Mouse (Mus musculus) T-helper 2 cell (primary cell): ENCODE measurements around the gene Evl.

Experiments used
- in situ Hi-C: fragments of 300-600 bp; cut with MboI, MseI; formaldehyde crosslinking; loops from one replicate; pipeline ENCODE4 v1.15.1; 2025; ENCODE audit warnings: high pct_unique_total_duplicates

Gene Evl

GRCm38 (mm10) chr12:108591586-108591985, 37.1 kb downstream of the Evl start:
- in situ Hi-C loops = no loop called here

DNA sequence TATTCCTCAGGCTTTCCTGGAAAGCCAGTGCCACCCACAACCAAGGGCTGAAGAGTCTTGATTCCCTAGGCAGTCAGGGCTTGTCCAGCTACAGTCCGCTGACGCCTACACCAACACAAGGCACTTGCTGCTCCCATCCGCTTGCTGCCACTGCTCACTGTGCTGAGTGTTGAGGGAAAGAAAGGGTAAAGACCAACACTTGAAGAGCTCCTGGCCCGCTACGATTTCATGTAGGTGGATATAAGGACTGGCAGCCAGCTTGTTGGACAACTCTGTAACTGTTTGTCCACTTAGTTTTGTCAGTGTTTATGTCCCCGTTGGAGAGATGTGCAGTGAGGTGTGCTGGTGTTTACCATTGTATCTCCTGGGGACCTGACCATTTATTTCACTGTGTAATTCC, 38.3 kb downstream of the Evl start:
- in situ Hi-C loops = no loop called here

- in situ Hi-C loops = no loop called here
These were observed 46.3 kb downstream of the Evl start for GRCm38 (mm10) chr12:108600864-108601263.

DNA sequence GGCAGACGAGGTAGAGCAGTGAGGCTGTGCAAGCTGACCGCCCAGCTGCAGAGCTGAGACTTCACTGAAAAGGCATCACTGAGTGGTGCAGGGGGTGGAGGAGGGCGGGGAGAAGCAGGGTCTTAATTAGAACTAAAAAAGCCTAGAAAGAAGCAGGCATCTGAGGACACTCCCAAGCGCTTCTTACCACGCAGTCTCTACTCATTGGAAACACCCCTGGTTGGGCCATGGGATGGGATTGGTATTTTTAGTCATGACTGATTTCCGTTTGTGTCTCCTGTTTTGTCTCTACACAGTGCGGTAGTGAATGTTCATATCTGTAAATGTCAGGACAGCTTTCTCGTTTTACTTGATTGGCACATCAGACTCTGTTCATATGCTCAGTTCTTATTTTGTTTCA, 46.8 kb downstream of the Evl start:
- in situ Hi-C loops = no loop called here

DNA sequence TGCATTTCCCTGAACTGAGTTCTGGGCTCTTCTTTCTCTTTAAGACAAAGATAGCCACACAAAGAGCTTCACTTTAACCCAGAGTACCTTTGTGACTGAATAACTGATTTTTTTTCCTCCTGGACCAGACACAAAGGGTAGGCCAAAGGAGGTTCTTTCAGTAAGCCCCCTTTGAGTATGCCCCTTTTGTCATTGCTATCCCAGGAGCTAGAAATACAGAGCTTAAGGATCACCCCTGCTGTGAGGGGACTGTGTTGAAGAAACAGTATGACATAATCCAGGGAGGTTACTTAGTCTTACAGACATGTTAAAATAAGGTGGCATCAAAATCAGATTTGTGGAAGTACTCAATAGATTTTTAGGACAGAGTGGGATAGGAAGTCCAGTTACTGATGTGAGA, 50.0 kb downstream of the Evl start:
- in situ Hi-C loops = no loop called here

DNA sequence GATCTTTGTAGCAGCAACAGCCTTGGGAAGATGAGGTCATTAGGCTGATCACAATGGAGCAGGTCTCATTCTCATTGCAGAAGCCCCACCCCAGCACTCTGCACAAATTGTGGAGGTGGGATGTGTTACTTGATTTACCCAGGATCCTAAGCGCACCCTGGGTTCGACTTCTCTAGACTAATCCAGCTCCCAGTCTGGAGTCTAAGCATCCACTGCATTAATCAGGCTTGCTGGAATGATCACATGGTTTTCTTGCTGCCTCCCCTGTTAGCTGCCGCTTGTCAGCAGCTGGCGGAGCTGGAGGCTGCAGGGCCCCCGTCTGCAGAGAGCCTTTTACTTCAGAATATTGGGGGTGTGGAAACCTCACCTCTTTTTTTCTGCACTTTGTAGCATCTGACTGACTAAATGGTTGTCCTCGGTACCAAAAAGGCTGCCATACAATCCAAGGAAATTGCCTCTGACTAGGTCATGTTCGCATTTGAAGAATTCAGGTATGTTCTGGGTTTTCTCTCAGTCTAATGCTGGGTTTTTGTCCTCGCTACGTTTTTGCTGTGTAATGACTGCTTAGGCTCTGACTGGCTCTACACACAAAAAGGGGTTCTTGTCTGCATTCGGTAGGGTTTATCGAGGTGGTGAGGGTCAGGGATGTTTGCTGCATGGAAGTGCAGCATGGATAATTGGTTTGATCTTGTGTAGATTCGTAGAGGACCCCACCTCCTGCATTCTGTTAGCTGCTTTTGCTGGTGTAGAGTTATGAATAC, 51.2 kb downstream of the Evl start:
- in situ Hi-C loops = no loop called here

- in situ Hi-C loops = no loop called here
These were observed 51.8 kb downstream of the Evl start for GRCm38 (mm10) chr12:108606321-108606720.

DNA sequence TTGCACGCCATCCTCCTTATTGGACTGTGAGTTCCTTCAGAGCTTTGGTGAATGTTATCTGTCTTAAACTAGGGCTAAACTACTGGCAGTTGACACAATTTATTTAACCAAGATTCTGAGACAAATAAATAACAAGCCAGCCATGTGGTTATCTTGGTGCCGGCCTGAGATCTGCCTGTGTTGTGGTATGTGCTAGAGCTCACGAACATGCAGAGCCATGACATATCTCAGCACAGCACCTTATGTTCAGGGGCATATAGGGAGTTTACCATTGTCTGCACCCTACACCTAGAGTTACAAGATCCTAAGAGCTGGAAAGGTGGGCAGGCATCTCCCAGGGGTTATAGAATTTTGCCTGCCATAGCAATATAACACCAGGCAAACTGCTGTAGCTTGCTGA, 54.9 kb downstream of the Evl start:
- in situ Hi-C loops = no loop called here

- in situ Hi-C loops = no loop called here
These were observed 55.7 kb downstream of the Evl start for GRCm38 (mm10) chr12:108610255-108610654.

- in situ Hi-C loops = no loop called here
These were observed 58.6 kb downstream of the Evl start for GRCm38 (mm10) chr12:108613081-108613480.

GRCm38 (mm10) chr12:108617511-108617910, 63.0 kb downstream of the Evl start:
- in situ Hi-C loops = loop anchor here (5.0 kb wide), 2 partner anchors 40 to 145 kb away; no protein-coding TSS in a partner anchor

GRCm38 (mm10) chr12:108619853-108620416, 65.4 kb downstream of the Evl start:
- in situ Hi-C loops = loop anchor here (5.0 kb wide), 2 partner anchors 37 to 142 kb away; no protein-coding TSS in a partner anchor

DNA sequence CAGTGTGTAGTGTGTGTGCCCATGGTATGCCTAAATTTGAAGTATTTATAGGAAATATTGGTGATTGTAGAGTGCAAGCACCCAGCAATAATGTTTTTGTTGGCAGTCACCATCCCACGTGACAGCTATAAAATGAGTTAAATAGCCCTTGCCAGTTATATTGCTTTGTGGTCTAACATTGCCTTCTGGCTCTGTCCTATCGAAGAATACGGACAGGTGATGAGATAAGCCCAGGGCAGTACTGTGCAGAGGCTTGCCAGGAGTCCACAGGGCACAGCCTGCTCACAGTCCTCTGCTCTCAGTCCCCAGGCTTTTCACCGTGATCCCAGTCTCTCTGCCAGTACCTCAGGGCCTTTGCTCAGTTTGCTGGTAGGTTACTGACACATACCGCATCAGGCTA, 67.9 kb downstream of the Evl start:
- in situ Hi-C loops = no loop called here

DNA sequence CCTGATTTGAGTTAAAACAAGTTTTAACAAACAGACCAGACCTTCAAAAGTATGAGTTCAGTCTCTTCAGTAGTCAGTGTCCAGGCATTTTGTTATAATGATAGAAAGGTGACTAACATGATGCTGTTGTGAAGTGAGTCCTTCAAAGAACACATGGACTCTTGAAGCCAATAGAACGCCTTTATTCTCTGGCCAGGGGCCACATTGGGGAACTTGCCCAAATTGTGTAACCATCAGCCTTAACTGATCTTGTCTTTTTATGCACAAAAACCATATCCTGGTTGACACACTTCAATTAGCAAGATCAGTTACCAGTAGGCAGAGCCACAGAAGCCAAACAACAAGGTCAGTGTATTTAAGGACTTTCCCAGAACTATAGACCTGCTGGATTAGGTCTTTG, 75.0 kb downstream of the Evl start:
- in situ Hi-C loops = loop anchor here (25.0 kb wide), 2 partner anchors 642 to 1858 kb away; no protein-coding TSS in a partner anchor

- in situ Hi-C loops = loop anchor here (25.0 kb wide), 2 partner anchors 644 to 1856 kb away; no protein-coding TSS in a partner anchor
These were observed 76.5 kb downstream of the Evl start for GRCm38 (mm10) chr12:108630741-108631688.

DNA sequence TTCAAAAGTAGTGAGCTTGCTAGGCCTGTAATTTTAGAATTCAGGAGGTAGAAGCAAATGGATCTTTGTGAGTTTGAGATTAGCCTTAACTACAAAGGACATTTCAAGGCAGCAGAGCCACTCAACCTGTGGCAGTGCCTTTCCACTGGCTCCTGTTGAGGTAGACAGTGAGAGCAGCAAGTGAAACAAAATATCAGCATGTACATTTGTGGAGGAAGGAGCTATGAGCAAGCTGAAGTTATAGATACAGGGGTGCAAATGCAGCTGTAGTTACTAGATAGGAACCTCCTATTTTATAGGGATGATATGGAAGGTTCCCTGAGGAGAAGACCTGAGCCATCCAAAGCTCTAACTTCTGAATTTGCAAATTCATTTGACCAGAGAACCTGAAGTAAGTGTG, 78.0 kb downstream of the Evl start:
- in situ Hi-C loops = loop anchor here (25.0 kb wide), 2 partner anchors 645 to 1855 kb away; no protein-coding TSS in a partner anchor

GRCm38 (mm10) chr12:108634031-108634430, 79.5 kb downstream of the Evl start:
- in situ Hi-C loops = loop anchor here (25.0 kb wide), 2 partner anchors 647 to 1853 kb away; no protein-coding TSS in a partner anchor

- in situ Hi-C loops = loop anchor here (25.0 kb wide), 2 partner anchors 648 to 1852 kb away; no protein-coding TSS in a partner anchor
These were observed 81.0 kb downstream of the Evl start for GRCm38 (mm10) chr12:108635501-108635900.

DNA sequence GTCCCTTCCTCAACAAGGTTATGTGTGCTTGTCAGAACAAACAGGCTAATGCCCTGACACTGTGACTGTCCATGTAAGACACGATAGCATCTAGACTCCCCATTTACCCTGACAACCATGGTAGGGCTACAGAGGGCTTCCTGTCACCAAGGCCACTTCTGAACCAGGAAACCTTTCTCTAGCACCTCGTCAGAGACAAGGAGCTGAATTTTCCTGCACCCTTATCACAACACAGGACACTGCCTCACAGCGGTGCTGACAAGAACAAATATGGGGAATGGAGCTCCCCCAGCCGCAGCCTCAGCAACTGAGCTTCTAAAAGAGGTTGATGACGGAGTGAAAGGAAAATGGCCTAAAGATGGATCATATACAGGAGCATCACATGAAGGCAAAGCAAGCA, 82.9 kb downstream of the Evl start:
- in situ Hi-C loops = loop anchor here (25.0 kb wide), 2 partner anchors 650 to 1850 kb away; no protein-coding TSS in a partner anchor

DNA sequence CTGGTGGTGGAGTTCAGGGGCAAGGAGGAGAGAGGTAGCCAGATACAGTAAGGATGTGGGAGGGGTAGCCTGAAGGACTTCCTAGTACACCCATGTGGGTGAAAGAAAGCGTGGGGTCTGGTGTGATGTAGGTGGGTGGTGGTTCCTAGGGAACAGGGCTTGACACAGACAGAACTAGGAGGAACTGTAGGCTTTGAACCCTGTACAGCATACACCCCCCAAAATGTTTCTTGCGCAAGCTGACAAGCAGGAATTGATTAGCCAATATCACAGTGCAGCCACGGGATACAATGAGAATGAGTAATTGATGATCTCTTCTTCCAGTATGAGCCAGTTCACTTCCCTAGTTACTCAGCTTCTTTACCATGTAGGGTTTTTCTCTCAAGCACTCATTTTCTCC, 84.6 kb downstream of the Evl start:
- in situ Hi-C loops = loop anchor here (25.0 kb wide), 2 partner anchors 652 to 1848 kb away; no protein-coding TSS in a partner anchor

DNA sequence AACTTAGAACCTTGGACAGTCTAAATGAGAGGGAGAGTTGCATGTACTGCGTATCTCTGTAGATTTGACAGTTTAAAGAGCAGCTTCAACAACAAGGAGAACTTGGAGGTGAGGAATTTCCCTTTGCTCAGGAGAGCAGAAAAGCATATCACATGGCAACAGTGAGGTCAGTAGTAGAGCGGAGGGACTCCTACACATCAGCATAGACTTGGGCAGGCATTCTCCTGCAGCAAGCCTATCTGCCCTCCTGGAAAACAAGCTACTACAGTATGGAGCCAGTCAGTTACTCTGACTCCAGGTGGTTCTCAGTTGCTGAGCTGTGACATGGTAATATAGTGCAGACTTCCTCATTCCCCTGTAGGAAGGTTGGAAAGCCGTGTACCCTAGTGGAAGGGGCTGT, 87.5 kb downstream of the Evl start:
- in situ Hi-C loops = loop anchor here (25.0 kb wide), 2 partner anchors 655 to 1845 kb away; no protein-coding TSS in a partner anchor
